Mouse (Mus musculus) liver, embryonic 16.5 days (tissue): ENCODE data around the gene Exoc6. TPM values are rescaled to one million over a fixed set of nuclear protein-coding genes. Genes with fewer than 3 reads are reported as not detected.

Experiments
- ATAC-seq: fragments of 200-750 bp; cut with Nextera tagmentation; 2 replicates; pipeline ENCODE4 v1.8.0; 2017; ENCODE audit warnings: low read depth, mild to moderate bottlenecking, moderate number of reproducible peaks, moderate library complexity
- H3K27ac ChIP-seq: fragments of 300-500 bp; sonication (generic); 2 replicates; pipeline ENCODE4 v1.5.1; 2014; ENCODE audit warnings: mild to moderate bottlenecking, low read length
- H3K27me3 ChIP-seq: fragments of 300-500 bp; sonication (generic); 2 replicates; pipeline ENCODE4 v1.6.1; 2014; ENCODE audit warnings: low read depth, low read length, mixed read lengths; ENCODE audit not compliant: control insufficient read depth, insufficient read depth
- H3K36me3 ChIP-seq: fragments of 300-500 bp; sonication (generic); 2 replicates; pipeline ENCODE4 v1.6.1; 2014; ENCODE audit warnings: mild to moderate bottlenecking; ENCODE audit not compliant: control insufficient read depth, insufficient read depth
- H3K4me1 ChIP-seq: fragments of 300-500 bp; sonication (generic); 2 replicates; pipeline ENCODE4 v1.6.1; 2014; ENCODE audit warnings: low read depth, low read length, mixed read lengths; ENCODE audit not compliant: control insufficient read depth
- H3K4me2 ChIP-seq: fragments of 300-500 bp; sonication (generic); 2 replicates; pipeline ENCODE4 v1.6.1; 2014; ENCODE audit warnings: low read depth, low read length, mixed read lengths
- H3K4me3 ChIP-seq: fragments of 300-500 bp; sonication (generic); 2 replicates; pipeline ENCODE4 v1.5.1; 2014; ENCODE audit warnings: low read depth, mild to moderate bottlenecking, low read length
- H3K9ac ChIP-seq: fragments of 300-500 bp; sonication (generic); 2 replicates; pipeline ENCODE4 v1.6.1; 2014; ENCODE audit warnings: low read depth, low read length
- H3K9me3 ChIP-seq: fragments of 300-500 bp; sonication (generic); replicated peaks from 2 replicates; pipeline ENCODE4 v1.6.1; 2016; ENCODE audit warnings: low read length; ENCODE audit not compliant: control insufficient read depth
- whole genome bisulfite sequencing: fragments of 180-500 bp; shearing (Covaris S2); extraction: QIAGEN DNeasy Blood & Tissue Kit; methylation state at CpG from one replicate; pipeline ENCODE4 v1.1.7; 2014; ENCODE audit not compliant: insufficient replicate concordance; 5-methylcytosine and 5-hydroxymethylcytosine counted together
- polyA plus RNA-seq: library from polyadenylated mRNA; unstranded; fragments of >200 nt; fragmentation: Nextera tagmentation; extraction: Ambion mirVana; gene quantifications from 2 replicates; pipeline ENCODE4 v1.2.1, GENCODE M21; 2015

Gene Exoc6
- polyA plus RNA-seq, 1 experiment from 2014 or later: 25.7 TPM

- no peak overlapping the region for H3K4me3 ChIP-seq
- no peaks in the 10 kb centered on the region for H3K27me3 ChIP-seq
- H3K9ac ChIP-seq: no peak overlapping the region
- H3K4me1 ChIP-seq: no peaks in the 10 kb centered on the region
- H3K27ac ChIP-seq: no peak overlapping the region
- no peak for ATAC-seq
- 72% methylated on average over 12 of the region's 12 CpGs for WGBS
- no peak overlapping the region for H3K4me2 ChIP-seq
- no peaks in the 10 kb centered on the region for H3K9me3 ChIP-seq
- no peaks in the 10 kb centered on the region for H3K36me3 ChIP-seq
Measured at GRCm38 (mm10) chr19:37716524-37717175, 166.4 kb downstream of the Exoc6 start.

- 11% methylated on average over 1 of the region's 1 CpGs for WGBS
- H3K4me2 ChIP-seq: no peak overlapping the region
- H3K27ac ChIP-seq: no peak overlapping the region
- no peak overlapping the region for H3K9ac ChIP-seq
- H3K9me3 ChIP-seq: no peaks in the 10 kb centered on the region
- no peak for ATAC-seq
- no peak overlapping the region for H3K4me3 ChIP-seq
- no peaks in the 10 kb centered on the region for H3K4me1 ChIP-seq
- no peaks in the 10 kb centered on the region for H3K27me3 ChIP-seq
- H3K36me3 ChIP-seq: no peaks in the 10 kb centered on the region
Measured at GRCm38 (mm10) chr19:37719166-37719565, 168.9 kb downstream of the Exoc6 start.

DNA sequence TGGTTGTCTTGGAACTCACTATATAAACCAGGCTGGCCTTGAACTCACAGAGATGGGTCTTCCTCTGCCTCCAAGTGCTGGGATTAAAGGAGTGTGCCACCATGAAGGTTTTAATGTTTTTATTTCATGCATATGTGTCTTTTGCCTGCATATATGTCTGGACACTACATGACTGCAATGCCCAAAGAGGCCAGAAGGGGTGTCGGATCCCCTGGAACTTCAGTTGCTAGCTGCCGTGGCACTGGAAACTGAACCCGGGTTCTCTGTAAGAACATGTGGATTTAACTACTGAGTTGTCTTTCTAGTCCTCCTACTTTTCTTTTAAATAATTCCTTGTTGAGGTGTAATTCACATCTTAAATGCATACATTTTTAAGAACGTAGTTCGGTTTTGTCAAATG, 174.4 kb downstream of the Exoc6 start:
- WGBS: 84% methylated on average over 5 of the region's 5 CpGs
- no peak for ATAC-seq
- H3K4me3 ChIP-seq: no peak overlapping the region

GRCm38 (mm10) chr19:37726585-37726984, 176.4 kb downstream of the Exoc6 start:
- no peak overlapping the region for H3K9ac ChIP-seq
- H3K27ac ChIP-seq: no peak overlapping the region
- ATAC-seq: no peak

More for the DNA sequence above, 174.4 kb downstream of the Exoc6 start:
- no peak overlapping the region for H3K4me2 ChIP-seq
- H3K9ac ChIP-seq: no peak overlapping the region
- no peaks in the 10 kb centered on the region for H3K9me3 ChIP-seq
- H3K36me3 ChIP-seq: no peaks in the 10 kb centered on the region
- no peak overlapping the region for H3K27ac ChIP-seq
- no peaks in the 10 kb centered on the region for H3K27me3 ChIP-seq
- H3K4me1 ChIP-seq: no peaks in the 10 kb centered on the region

GRCm38 (mm10) chr19:37727366-37727765, 177.1 kb downstream of the Exoc6 start:
- Histone ChIP-seq H3K27me3 (no peaks in the 10 kb centered on the region), H3K4me3 (no peak overlapping the region), H3K36me3 (no peaks in the 10 kb centered on the region), H3K4me1 (no peaks in the 10 kb centered on the region), H3K9me3 (no peaks in the 10 kb centered on the region), H3K27ac (no peak overlapping the region), H3K9ac (no peak overlapping the region), H3K4me2 (no peak overlapping the region)
- no peak for ATAC-seq
- 86% methylated on average over 2 of the region's 2 CpGs for WGBS

More at GRCm38 (mm10) chr19:37726585-37726984, 176.4 kb downstream of the Exoc6 start:
- 69% methylated on average over 7 of the region's 7 CpGs for WGBS
- Histone ChIP-seq H3K27me3 (no peaks in the 10 kb centered on the region), H3K36me3 (no peaks in the 10 kb centered on the region), H3K4me2 (no peak overlapping the region), H3K4me1 (no peaks in the 10 kb centered on the region), H3K9me3 (no peaks in the 10 kb centered on the region), H3K4me3 (no peak overlapping the region)

Other genes with a start within 250 kb of the Exoc6 start
- gene Ide, start 212.6 kb upstream of the Exoc6 start, polyA plus RNA-seq: 21.3 and 24.7 TPM in 2 replicates
- 50.1 and 54.8 TPM in 2 replicates for gene Kif11, start 174.0 kb upstream of the Exoc6 start, polyA plus RNA-seq
- gene Hhex, start 115.6 kb upstream of the Exoc6 start, polyA plus RNA-seq: 34.2 and 34.6 TPM in 2 replicates
- not detected in 2 replicates for gene Cyp26c1, start 135.2 kb downstream of the Exoc6 start, polyA plus RNA-seq
- not detected in 2 replicates for gene Cyp26a1, start 147.4 kb downstream of the Exoc6 start, polyA plus RNA-seq